Mouse (Mus musculus) limb, embryonic 14.5 days (tissue): ENCODE results near the gene Slamf6. TPM values are rescaled to one million over a fixed set of nuclear protein-coding genes. Genes with fewer than 3 reads are reported as not detected.
"Not testable (repeated sequence)": the region's sequence is repeated elsewhere in the genome, so short reads cannot be mapped to it uniquely, and the experiment has no call there.

Experiments used
- ATAC-seq: fragments of 200-750 bp; cut with Nextera tagmentation; 2 replicates; pipeline ENCODE4 v1.8.0; 2017; ENCODE audit warnings: low read depth, moderate number of reproducible peaks, moderate TSS enrichment; ENCODE audit not compliant: low FRiP score
- DNase-seq: peaks from one replicate; pipeline ENCODE4 v3.0.0-alpha.2; 2015; ENCODE audit warnings: low spot score
- H3K27ac ChIP-seq: fragments of 300-500 bp; sonication (generic); replicated peaks from 2 replicates; pipeline ENCODE4 v1.5.1; 2014; ENCODE audit warnings: low read depth, mild to moderate bottlenecking, low read length, moderate library complexity, mixed read lengths
- H3K27me3 ChIP-seq: fragments of 300-500 bp; sonication (generic); 2 replicates; pipeline ENCODE4 v1.6.1; 2014; ENCODE audit warnings: low read length, mixed read lengths; ENCODE audit not compliant: control insufficient read depth, insufficient read depth
- H3K36me3 ChIP-seq: fragments of 300-500 bp; sonication (generic); 2 replicates; pipeline ENCODE4 v1.6.1; 2014; ENCODE audit warnings: mild to moderate bottlenecking, low read length, moderate library complexity, mixed read lengths; ENCODE audit not compliant: control insufficient read depth, insufficient read depth
- H3K4me1 ChIP-seq: fragments of 300-500 bp; sonication (generic); 2 replicates; pipeline ENCODE4 v1.6.1; 2014; ENCODE audit warnings: antibody characterized with exemption, low read length, mixed read lengths; ENCODE audit not compliant: control insufficient read depth, insufficient read depth
- H3K4me2 ChIP-seq: fragments of 300-500 bp; sonication (generic); replicated peaks from 2 replicates; pipeline ENCODE4 v1.6.1; 2014; ENCODE audit warnings: low read depth, mild to moderate bottlenecking, low read length, moderate library complexity; ENCODE audit not compliant: severe bottlenecking
- H3K4me3 ChIP-seq: fragments of 300-500 bp; sonication (generic); replicated peaks from 2 replicates; pipeline ENCODE4 v1.5.1; 2014; ENCODE audit warnings: low read length
- H3K9ac ChIP-seq: fragments of 300-500 bp; sonication (generic); 2 replicates; pipeline ENCODE4 v1.6.1; 2014; ENCODE audit warnings: mild to moderate bottlenecking, low read depth, low read length, moderate library complexity; ENCODE audit not compliant: severe bottlenecking
- H3K9me3 ChIP-seq: fragments of 300-500 bp; sonication (generic); 2 replicates; pipeline ENCODE4 v1.6.1; 2016; ENCODE audit warnings: low read length; ENCODE audit not compliant: control insufficient read depth
- POLR2A ChIP-seq: fragments of 200-500 bp; IDR thresholded peaks from 2 replicates; pipeline ENCODE4 v1.8.0; 2012; ENCODE audit warnings: inconsistent platforms, mild to moderate bottlenecking, moderate library complexity, borderline replicate concordance; ENCODE audit not compliant: insufficient read depth, insufficient read length; ENCODE audit errors: extremely low read depth
- WGBS: fragments of 180-500 bp; shearing (Covaris S2); extraction: QIAGEN DNeasy Blood & Tissue Kit; methylation state at CpG from one replicate; pipeline ENCODE4 v1.1.7; 2014; 5-methylcytosine and 5-hydroxymethylcytosine counted together
- polyA plus RNA-seq, 2 experiments: library from polyadenylated mRNA; depleted of rRNA in 1 of 2; stranded (reverse) in 1 of 2; unstranded in 1 of 2; fragments of >200 nt; fragmentation: Nextera tagmentation in 1 of 2; extraction: Ambion mirVana in 1 of 2; gene quantifications; 2 replicates each; pipeline versions ENCODE4 v1.2.1 to v1.2.3; 2012 to 2014

The Slamf6 gene
- polyA plus RNA-seq (2012; rRNA removed): 0.04 and 0.11 TPM in 2 replicates
- 0.32 TPM in 1 of 2 replicates, not detected in the other for polyA plus RNA-seq (2014; fragmentation: Nextera tagmentation; extraction: Ambion mirVana)

DNA sequence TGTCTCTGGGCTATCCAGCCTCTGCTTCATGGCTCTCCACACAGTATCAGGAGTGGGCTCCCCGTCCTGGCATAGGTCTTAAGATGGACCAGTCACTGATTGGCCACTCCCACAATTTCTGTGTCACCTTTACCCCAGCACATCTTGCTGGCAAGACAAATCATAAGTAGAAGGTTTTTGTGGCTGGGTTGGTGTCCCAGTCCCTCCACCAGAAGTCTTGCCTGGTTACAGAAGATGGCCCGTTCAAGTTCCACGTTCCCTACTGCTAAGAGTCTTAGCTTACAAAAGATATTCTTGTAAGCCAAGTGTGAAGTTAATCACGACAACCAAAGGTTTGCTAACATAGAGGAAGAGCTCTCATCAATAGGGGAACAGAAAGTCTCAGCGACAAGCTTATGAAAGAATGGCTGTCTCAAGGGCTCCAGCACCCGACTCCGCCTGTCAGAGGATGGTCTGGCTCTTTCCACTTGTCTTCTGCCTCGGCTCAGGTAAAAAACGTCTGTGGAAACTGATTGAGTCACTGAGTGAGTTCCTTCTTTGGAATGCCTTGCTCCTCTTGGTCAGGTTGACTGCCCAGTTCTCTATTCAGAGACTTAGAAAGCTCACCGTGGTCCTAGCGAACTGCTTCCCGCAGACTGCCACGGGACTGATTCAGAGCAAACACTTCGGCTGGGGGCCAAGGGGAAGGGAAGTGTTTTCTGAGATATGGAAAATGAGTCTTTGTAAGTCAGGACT is at the start of gene Slamf6:
Gene Slamf6 (plus strand): TSS at position 211 of the 735 bp plus-strand sequence.
- no peaks in the 10 kb centered on the region for H3K9me3 ChIP-seq
- ATAC-seq (no peak), DNase-seq (no peak)
- H3K36me3 ChIP-seq: no peaks in the 10 kb centered on the region
- H3K4me2 ChIP-seq: no peak within 1 kb of the TSS
- H3K4me3 ChIP-seq: no peak within 1 kb of the TSS
- 83% methylated on average over 14 of the region's 14 CpGs for WGBS
- H3K27me3 ChIP-seq: no peaks in the 10 kb centered on the region
- H3K4me1 ChIP-seq: no peaks in the 10 kb centered on the region
- H3K27ac ChIP-seq: no peak within 1 kb of the TSS
- no peak for TF ChIP-seq POLR2A
- H3K9ac ChIP-seq: no peak within 1 kb of the TSS

DNA sequence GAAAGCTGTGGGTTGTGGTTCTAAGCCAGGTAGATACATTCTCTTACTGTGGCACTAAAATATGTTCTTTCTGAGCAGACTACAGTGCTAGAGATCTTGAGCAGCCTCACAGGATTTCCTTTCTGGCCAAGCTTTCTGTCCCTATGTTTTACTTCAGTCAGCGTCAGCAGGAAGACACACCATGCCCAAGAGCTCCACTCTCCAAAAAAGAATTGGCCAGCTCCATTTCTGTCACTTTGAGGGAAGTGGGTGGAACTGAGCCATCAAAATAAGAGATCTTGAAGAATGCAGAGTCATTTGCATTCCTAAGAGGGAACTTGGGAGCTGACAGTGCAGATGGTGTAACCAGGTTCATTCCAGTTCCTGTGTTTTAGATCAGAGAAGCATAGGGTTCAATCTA is 30.3 kb upstream of the Slamf6 start:
- TF ChIP-seq POLR2A: no peak
- H3K36me3 ChIP-seq: no peaks in the 10 kb centered on the region

DNA sequence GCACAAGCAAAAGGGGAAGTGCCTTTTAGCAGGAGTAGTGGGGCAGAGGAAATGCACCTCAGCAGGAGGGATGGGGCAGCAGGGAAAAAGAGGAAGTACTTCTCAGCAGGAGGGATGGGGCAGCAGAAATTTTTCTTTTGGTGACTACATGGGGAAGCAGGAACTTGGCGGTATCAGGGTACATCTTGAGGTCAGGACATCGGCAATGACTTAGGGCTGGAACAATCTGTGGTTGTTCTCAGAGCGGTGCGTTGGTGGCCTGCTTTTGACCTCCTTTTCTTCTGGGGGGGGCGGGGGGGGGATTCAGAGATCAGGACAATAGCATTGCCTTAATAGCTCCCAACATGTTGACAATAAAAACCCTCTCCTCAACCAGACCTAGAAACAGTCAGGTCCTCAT is 22.0 kb upstream of the Slamf6 start, which contains the start of gene Gm10521:
Gene Gm10521 (plus strand): TSS at position 301 of the 400 bp plus-strand sequence.
- not testable (repeated sequence) for ATAC-seq, H3K36me3 ChIP-seq, H3K9me3 ChIP-seq, H3K4me1 ChIP-seq, H3K27me3 ChIP-seq, H3K4me3 ChIP-seq, H3K4me2 ChIP-seq, DNase-seq, H3K9ac ChIP-seq, H3K27ac ChIP-seq
- WGBS: 75% methylated on average over 5 of the region's 5 CpGs

More for the DNA sequence above, 30.3 kb upstream of the Slamf6 start:
- no peak overlapping the region for H3K9ac ChIP-seq
- H3K4me2 ChIP-seq: no peak overlapping the region
- H3K4me1 ChIP-seq: no peaks in the 10 kb centered on the region
- WGBS: 91% methylated on average over 1 of the region's 1 CpGs
- H3K9me3 ChIP-seq: no peaks in the 10 kb centered on the region
- ATAC-seq (no peak), DNase-seq (no peak)
- no peaks in the 10 kb centered on the region for H3K27me3 ChIP-seq
- no peak overlapping the region for H3K27ac ChIP-seq
- no peak overlapping the region for H3K4me3 ChIP-seq

DNA sequence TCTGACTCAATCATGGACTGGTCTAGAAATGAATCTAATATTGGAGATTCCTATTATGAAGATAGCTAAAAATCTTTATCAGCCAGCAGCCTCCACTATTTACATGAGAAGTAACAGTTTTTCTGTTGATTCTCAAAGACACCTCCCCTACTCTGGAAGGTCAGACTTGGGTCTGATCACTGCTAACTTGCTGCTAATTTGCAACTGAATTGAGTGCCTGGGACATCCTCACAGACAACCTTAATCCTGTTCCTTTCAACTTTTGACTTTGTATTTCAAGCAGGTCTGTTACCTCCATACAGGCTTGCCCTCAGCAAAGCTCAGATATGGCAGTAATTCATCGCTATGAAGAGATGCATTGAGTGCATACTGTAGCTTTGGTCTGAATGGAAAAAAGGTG is 13.3 kb upstream of the Slamf6 start:
- WGBS: 71% methylated on average over 1 of the region's 1 CpGs
- ATAC-seq: no peak
- H3K27me3 ChIP-seq: no peaks in the 10 kb centered on the region
- H3K9me3 ChIP-seq: no peaks in the 10 kb centered on the region
- no peak overlapping the region for H3K4me2 ChIP-seq
- no peak overlapping the region for H3K9ac ChIP-seq
- DNase-seq: no peak
- no peaks in the 10 kb centered on the region for H3K4me1 ChIP-seq
- H3K4me3 ChIP-seq: no peak overlapping the region
- H3K27ac ChIP-seq: no peak overlapping the region
- TF ChIP-seq POLR2A: no peak
- H3K36me3 ChIP-seq: no peaks in the 10 kb centered on the region

DNA sequence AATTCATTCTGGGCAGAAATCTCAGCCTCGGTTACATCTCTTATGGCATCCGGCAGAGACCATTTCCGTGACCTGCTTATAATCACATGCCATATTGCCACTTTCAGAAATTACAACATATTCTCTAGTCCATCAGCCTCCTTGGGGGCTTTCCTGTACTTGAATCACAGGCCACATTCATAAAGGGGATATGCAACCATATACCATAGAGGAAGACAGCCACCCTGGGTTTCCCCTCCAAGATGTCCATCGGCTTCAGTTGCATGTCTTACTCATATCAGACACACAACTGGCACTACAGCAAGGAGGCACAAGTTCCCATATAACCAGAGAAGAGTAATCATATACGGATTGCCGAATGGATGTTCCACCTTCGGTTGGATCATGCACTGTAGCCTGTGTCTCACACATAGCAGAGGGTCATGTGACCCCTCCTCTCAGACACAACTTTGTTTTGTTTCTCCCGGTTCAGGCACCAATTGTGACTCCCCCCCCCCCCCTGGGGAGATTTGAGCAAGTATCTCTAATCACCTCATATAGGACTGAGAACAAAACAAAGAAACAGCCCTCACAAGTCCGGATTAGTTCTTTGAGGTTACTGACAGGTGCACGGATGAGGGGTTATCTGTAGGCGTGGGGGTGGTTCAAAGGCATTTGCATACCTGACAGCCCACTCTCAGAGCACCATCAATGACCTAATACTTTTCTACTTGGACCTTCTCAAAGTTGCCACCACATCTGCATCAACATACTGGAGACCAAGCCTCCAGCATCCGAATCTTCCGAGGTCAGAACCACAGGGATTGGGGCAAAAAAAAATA is 1.5 kb upstream of the Slamf6 start:
- H3K36me3 ChIP-seq: no peaks in the 10 kb centered on the region
- H3K9ac ChIP-seq: no peak overlapping the region
- no peaks in the 10 kb centered on the region for H3K27me3 ChIP-seq
- H3K4me3 ChIP-seq: no peak overlapping the region
- ATAC-seq: no peak
- H3K4me2 ChIP-seq: no peak overlapping the region
- WGBS: 87% methylated on average over 13 of the region's 13 CpGs
- DNase-seq: no peak
- H3K27ac ChIP-seq: no peak overlapping the region
- H3K9me3 ChIP-seq: no peaks in the 10 kb centered on the region
- H3K4me1 ChIP-seq: no peaks in the 10 kb centered on the region
- TF ChIP-seq POLR2A: no peak
